Mouse (Mus musculus): ENCODE results near the gene Gss.
A peak's percentile ranks its signal among the peaks of the same experiment; 100 is the strongest.
"Not testable (repeated sequence)": the region's sequence is repeated elsewhere in the genome, so short reads cannot be mapped to it uniquely, and the experiment has no call there.

Gss gene

GRCm38 (mm10) chr2:155616971-155617370, 24.4 kb upstream of the Gss start:
- DNase-seq: peak; percentile 70

GRCm38 (mm10) chr2:155613953-155614352, 21.3 kb upstream of the Gss start:
- DNase-seq: peak; percentile 82

GRCm38 (mm10) chr2:155613326-155613755, 20.7 kb upstream of the Gss start:
- peak; percentile 99 for DNase-seq

- no peak for DNase-seq
Measured at GRCm38 (mm10) chr2:155611834-155612550, 19.4 kb upstream of the Gss start.

- no peak for DNase-seq
Measured at GRCm38 (mm10) chr2:155610978-155611377, 18.4 kb upstream of the Gss start, which contains the start of gene Myh7b. Myh7b (plus strand) TSS chr2:155611212.

- no peak for DNase-seq
Measured at GRCm38 (mm10) chr2:155606360-155606759, 13.8 kb upstream of the Gss start.

GRCm38 (mm10) chr2:155605236-155605589, 12.6 kb upstream of the Gss start:
- DNase-seq: not testable (repeated sequence)

GRCm38 (mm10) chr2:155604560-155605235, 12.1 kb upstream of the Gss start:
- DNase-seq: peak; percentile 95

GRCm38 (mm10) chr2:155603707-155604106, 11.1 kb upstream of the Gss start:
- peak; percentile 57 for DNase-seq

GRCm38 (mm10) chr2:155595516-155595915, 2.9 kb upstream of the Gss start:
- DNase-seq: no peak

GRCm38 (mm10) chr2:155592854-155593283, 259 bp upstream of the Gss start:
- no peak for DNase-seq

GRCm38 (mm10) chr2:155591676-155592075, 934 bp downstream of the Gss start:
- DNase-seq: peak; percentile 49

- DNase-seq: peak; percentile 55
Measured at GRCm38 (mm10) chr2:155590876-155591275, 1.7 kb downstream of the Gss start.

- DNase-seq: no peak
Measured at GRCm38 (mm10) chr2:155589521-155589920, 3.1 kb downstream of the Gss start.

- DNase-seq: no peak
Measured at GRCm38 (mm10) chr2:155588136-155588535, 4.5 kb downstream of the Gss start.

- no peak for DNase-seq
Measured at GRCm38 (mm10) chr2:155585486-155585885, 7.1 kb downstream of the Gss start.

- no peak for DNase-seq
Measured at GRCm38 (mm10) chr2:155585082-155585481, 7.5 kb downstream of the Gss start.

GRCm38 (mm10) chr2:155583927-155584530, 8.6 kb downstream of the Gss start:
- DNase-seq: peak; percentile 49

- no peak for DNase-seq
Measured at GRCm38 (mm10) chr2:155582996-155583395, 9.6 kb downstream of the Gss start.

- DNase-seq: no peak
Measured at GRCm38 (mm10) chr2:155582384-155582995, 10.1 kb downstream of the Gss start.

- no peak for DNase-seq
Measured at GRCm38 (mm10) chr2:155580331-155580730, 12.3 kb downstream of the Gss start.

- no peak for DNase-seq
Measured at GRCm38 (mm10) chr2:155576656-155577055, 16.0 kb downstream of the Gss start.

- no peak for DNase-seq
Measured at GRCm38 (mm10) chr2:155574700-155575099, 17.9 kb downstream of the Gss start.
